ENCODE assay signal across 17 mouse cellular contexts in the genomic region with DNA sequence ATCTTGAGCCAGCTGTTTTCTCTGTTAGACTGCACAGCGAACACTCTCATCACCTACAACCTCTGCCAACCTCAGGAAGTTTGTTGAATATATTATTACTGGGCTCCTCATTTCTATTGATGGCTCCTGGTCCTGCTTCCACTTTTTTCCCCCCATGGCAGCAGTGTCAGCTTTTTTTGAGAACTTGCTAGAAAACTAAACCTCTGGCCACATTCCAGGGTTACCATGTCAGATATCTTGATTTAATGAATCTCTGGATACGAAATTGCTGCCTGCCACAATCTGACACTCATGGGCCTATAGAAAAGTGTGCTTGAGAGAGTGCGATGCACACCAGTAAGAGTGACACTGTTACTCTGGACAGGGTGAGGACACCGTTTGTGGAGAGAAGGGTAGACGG.
"Had no signal": no experiment of that assay in that cellular context is flagged by ENCODE, and none has a peak within 500 bp of the region (broad histone marks: within the 10 kb centered on the region; RNA-seq: fewer than 3 reads in every experiment).

No protein-coding gene starts in this region.

- H3K27me3 ChIP-seq: liver, embryonic 15.5 days; lung, embryonic 15.5 days; megakaryocyte, embryonic 14.5 days; midbrain, embryonic 13.5 days; midbrain, embryonic 15.5 days; neural tube, embryonic 12.5 days; stomach, embryonic 15.5 days had no signal

- ATAC-seq: liver, postnatal 0 days; lung, postnatal 0 days; midbrain, embryonic 13.5 days; midbrain, embryonic 15.5 days had no signal

- H3K4me3 ChIP-seq: liver, embryonic 15.5 days; lung, embryonic 15.5 days; megakaryocyte, embryonic 14.5 days; midbrain, embryonic 13.5 days; midbrain, embryonic 15.5 days; neural tube, embryonic 12.5 days; stomach, embryonic 15.5 days had no signal

- H3K36me3 ChIP-seq: liver, embryonic 15.5 days; lung, embryonic 15.5 days; midbrain, embryonic 13.5 days; midbrain, embryonic 15.5 days; neural tube, embryonic 12.5 days; stomach, embryonic 15.5 days had no signal

- H3K9ac ChIP-seq: liver, embryonic 15.5 days; liver, postnatal 0 days; lung, embryonic 15.5 days; midbrain, embryonic 13.5 days; midbrain, embryonic 15.5 days; neural tube, embryonic 12.5 days; stomach, embryonic 15.5 days had no signal

- H3K4me2 ChIP-seq: liver, embryonic 15.5 days; lung, embryonic 15.5 days; midbrain, embryonic 13.5 days; midbrain, embryonic 15.5 days; neural tube, embryonic 12.5 days; stomach, embryonic 15.5 days had no signal

- DNase-seq: liver, postnatal 0 days; lung, postnatal 14 days; lung, postnatal 36 days; right cerebral cortex, postnatal 14 days; thymus, adult 2 months; thymus, postnatal 25 days; thymus, postnatal 4 days had no signal

- H3K27ac ChIP-seq: liver, embryonic 15.5 days; lung, embryonic 15.5 days; macrophage; midbrain, embryonic 13.5 days; midbrain, embryonic 15.5 days; neural tube, embryonic 12.5 days; stomach, embryonic 15.5 days; stomach, postnatal 0 days had no signal

- H3K9me3 ChIP-seq: liver, embryonic 15.5 days; lung, embryonic 15.5 days; midbrain, embryonic 13.5 days; midbrain, embryonic 15.5 days; neural tube, embryonic 12.5 days; stomach, embryonic 15.5 days had no signal

- H3K4me1 ChIP-seq: liver, embryonic 15.5 days; lung, embryonic 15.5 days; megakaryocyte, embryonic 14.5 days; stomach, embryonic 15.5 days had no signal
